Mouse (Mus musculus): ENCODE results near the gene Bmp7.

DNA sequence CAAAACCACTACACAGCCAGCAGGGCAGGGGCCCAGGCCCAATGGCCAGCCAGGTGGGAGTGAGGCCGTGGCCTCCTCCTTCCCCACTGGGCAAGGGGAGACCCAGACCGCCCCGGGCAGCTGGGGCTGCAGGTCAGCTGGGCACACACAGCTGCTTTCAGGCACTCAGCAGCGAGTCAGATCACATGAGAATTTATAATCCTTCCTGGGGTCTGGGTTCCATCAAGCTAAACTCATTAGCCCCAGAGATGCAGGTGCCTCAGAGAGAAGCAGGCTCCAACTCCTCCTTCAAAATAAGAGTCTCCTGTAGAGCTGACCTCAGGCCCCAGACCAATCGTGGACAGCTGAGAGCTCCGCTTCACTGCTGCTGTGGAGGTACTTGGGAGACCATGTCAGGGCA, 15.2 kb downstream of the Bmp7 start:
- no peak for TF ChIP-seq TAL1 (IDR thresholded peaks at IDR 0.05; ENCODE audit: low read length)
- no peak for TF ChIP-seq GATA1 (IDR thresholded peaks at IDR 0.05; ENCODE audit: low read length)
